Mouse (Mus musculus) hindbrain, embryonic 10.5 days (tissue): ENCODE measurements at regions not wholly inside any gene's neighbourhood (a gene's known extent, or its start where the extent isn't known, plus 50 kb on each side); places are given as distances from the start of the nearest gene placed in this dataset.
A peak's percentile ranks its signal among the peaks of the same experiment; 100 is the strongest.

Experiments
- DNase-seq: peaks from one replicate; pipeline ENCODE4 v3.0.0-alpha.2; 2017; ENCODE audit warnings: low spot score
- H3K27ac ChIP-seq: fragments of 300-500 bp; sonication (generic); 2 replicates; pipeline ENCODE4 v1.5.1; 2016; ENCODE audit warnings: mild to moderate bottlenecking, moderate library complexity
- H3K27me3 ChIP-seq: fragments of 300-500 bp; sonication (generic); 2 replicates; pipeline ENCODE4 v1.6.1; 2016; ENCODE audit warnings: mild to moderate bottlenecking; ENCODE audit not compliant: poor library complexity, insufficient read depth, severe bottlenecking
- H3K36me3 ChIP-seq: fragments of 300-500 bp; sonication (generic); 2 replicates; pipeline ENCODE4 v1.6.1; 2016; ENCODE audit warnings: mild to moderate bottlenecking, moderate library complexity
- H3K4me1 ChIP-seq: fragments of 300-500 bp; sonication (generic); replicated peaks from 2 replicates; pipeline ENCODE4 v1.6.1; 2016; ENCODE audit warnings: mild to moderate bottlenecking
- H3K4me3 ChIP-seq: fragments of 300-500 bp; sonication (generic); 2 replicates; pipeline ENCODE4 v1.5.1; 2016; ENCODE audit warnings: mild to moderate bottlenecking, moderate library complexity
- H3K9me3 ChIP-seq: fragments of 300-500 bp; sonication (generic); 2 replicates; pipeline ENCODE4 v1.6.1; 2016; ENCODE audit warnings: mild to moderate bottlenecking, moderate library complexity
- WGBS: fragments of 180-500 bp; shearing (Covaris S2); methylation state at CpG from one replicate; pipeline ENCODE4 v1.1.7; 2016; 5-methylcytosine and 5-hydroxymethylcytosine counted together

DNA sequence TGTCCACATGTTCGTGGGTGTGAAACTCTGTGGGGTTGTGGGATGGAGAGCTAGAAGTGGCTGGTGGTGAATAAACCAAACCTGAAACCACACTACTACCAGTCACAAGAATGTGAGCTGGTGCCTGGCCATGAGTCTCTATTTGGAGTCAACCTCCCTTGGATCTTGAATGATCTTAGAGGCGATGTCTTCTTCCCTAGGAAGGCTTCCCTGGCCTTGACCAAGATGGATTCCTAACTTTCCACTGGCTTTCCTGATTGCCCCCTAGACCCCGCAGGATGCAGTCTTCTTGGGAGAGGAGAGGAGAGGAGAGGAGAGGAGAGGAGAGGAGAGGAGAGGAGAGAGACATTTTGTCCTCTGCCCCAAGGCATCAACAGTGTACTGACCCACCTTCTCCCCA lies 106.9 kb upstream of the Cpm start:
- WGBS = 88% methylated on average over 3 of the region's 3 CpGs

DNA sequence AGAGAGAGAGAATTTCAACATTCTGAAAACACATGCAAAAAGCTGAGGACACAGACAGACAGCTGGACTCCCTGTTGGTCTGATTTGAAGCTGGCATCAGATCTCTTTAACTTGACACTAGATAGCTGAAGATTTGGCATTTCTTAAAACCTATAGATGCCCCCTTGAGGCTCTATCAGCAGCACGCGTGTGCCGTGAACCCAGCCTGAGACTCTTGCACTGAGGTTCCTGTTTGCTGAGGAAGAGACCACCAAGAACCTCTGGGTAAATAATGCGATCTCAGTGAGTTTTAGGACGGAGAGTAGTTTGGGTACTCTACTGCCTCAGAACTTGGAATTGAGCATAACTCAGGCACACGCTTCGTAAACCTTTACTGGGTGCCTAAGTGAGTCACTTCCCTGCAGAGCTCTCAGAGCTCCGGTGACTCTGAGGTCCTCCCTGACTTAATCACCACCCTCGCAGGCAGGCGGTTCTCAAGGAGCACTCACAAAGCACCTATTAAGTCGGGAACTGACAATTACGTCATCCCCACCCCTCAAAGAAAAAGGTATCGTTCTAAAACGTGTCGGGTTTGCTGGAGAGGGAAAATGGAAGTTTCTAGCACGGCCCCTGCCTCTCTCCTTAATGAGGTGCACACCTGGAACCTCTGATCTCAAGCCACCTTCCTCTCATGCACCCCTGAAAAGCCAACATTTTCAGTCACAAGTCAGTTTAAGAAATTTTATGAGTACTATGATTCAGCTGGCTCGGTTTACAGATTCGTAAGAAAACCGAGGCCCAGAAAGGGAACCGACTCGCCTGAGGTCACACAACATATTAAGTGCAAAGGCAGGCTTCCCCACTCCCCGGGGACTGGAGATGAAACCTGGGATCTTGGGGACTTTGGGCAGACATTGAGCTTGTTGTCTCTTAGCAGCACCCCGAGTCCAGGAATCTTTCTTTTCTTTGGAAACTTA lies 107.7 kb upstream of the Cpm start:
- 74% methylated on average over 23 of the region's 23 CpGs for WGBS
- Histone ChIP-seq H3K4me1 (peaks cover 34% of the 10 kb centered on the region), H3K4me3 (no peak overlapping the region), H3K36me3 (no peaks in the 10 kb centered on the region), H3K27ac (no peak overlapping the region), H3K27me3 (no peaks in the 10 kb centered on the region), H3K9me3 (no peaks in the 10 kb centered on the region)
- no peak for DNase-seq

More for the DNA sequence above, 106.9 kb upstream of the Cpm start:
- H3K9me3 ChIP-seq = no peaks in the 10 kb centered on the region
- H3K27ac ChIP-seq = no peak overlapping the region
- H3K36me3 ChIP-seq = no peaks in the 10 kb centered on the region
- no peak for DNase-seq
- no peak overlapping the region for H3K4me3 ChIP-seq
- no peaks in the 10 kb centered on the region for H3K27me3 ChIP-seq
- H3K4me1 ChIP-seq = peaks cover 30% of the 10 kb centered on the region

DNA sequence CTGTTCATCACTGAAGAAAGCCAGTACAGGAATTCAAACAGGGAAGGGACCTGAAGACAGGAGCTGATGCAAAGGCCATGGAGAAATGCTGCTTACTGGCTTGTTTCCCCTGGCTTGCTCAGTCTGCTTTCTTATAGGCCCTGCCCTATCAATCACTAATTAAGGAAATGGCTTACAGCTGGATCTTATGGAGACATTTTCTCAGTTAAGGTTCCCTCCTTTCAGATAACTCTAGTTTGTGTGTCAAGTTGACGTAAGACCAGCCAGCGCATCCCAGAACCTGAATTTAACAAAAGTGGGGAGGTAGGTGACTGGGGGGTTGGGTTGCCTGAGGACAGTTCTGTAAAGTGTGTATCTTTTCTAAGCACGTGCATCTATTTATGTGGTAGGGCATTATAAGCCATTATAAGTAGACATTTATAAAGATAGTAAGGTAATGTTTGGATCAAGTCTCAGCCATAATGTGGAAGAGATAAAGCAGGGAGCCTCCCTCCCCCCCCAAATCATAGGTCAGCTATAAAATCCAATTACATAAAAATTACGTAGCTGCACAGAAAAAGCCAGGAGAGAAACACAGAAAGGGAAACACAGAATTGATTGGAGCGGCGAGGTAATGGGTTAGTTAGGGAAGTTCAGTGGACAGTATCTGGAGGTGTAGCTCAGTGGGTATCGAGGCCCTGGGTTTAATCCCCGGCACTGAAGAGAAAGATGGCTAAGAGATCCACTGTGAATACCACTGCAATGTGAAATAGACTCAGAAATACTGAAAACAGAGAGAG lies 108.6 kb upstream of the Cpm start:
- no peaks in the 10 kb centered on the region for H3K36me3 ChIP-seq
- 95% methylated on average over 8 of the region's 8 CpGs for WGBS
- H3K27me3 ChIP-seq = no peaks in the 10 kb centered on the region
- peaks cover 34% of the 10 kb centered on the region for H3K4me1 ChIP-seq
- DNase-seq = no peak
- H3K9me3 ChIP-seq = no peaks in the 10 kb centered on the region
- no peak overlapping the region for H3K27ac ChIP-seq
- no peak overlapping the region for H3K4me3 ChIP-seq

DNA sequence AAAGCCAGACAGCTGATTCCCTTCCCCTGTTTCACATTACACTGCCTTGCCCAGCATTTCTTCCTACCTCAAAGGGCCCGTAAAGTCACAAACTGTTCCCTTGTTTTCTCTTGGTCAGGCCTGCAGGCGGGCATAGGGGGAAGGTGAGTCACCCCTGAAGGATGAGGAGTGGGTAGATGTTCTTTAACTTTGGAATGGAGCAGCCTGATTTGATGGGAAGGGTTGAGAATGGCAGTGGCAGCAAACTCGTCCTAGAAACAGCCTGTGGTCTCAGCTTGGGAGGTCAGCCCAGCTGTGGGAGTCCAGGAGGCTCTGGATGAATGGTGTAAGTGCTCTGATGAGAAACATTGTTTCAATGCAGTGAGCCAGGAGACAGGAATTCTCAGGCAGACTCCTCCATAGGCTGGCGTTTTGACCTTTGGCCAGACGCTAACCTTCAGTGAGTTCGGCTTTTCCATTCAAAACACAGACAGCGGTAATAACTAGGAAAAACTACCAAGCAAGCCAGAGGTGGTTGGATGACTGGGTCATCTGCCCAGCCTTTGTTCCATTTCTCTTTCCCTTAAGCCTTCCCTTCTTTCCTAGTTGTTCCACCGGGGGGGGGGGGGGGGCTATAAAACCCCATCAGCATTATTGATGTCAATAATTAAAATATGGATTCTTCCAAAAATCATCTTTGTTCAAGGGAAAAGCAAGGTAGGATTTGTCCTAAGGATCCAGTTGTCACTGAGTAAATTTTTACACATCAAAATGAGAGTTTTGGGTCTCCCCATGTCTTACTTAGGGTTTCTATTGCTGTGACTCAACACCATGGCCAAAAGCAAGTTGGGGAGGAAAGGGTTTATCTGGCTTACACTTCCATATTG lies 109.4 kb upstream of the Cpm start:
- peaks cover 34% of the 10 kb centered on the region for H3K4me1 ChIP-seq
- WGBS = 17% methylated on average over 8 of the region's 8 CpGs
- peak; percentile 23 for DNase-seq
- H3K36me3 ChIP-seq = no peaks in the 10 kb centered on the region
- no peaks in the 10 kb centered on the region for H3K9me3 ChIP-seq
- no peak overlapping the region for H3K4me3 ChIP-seq
- peak overlapping the region; percentile 2; the same call in 1 of the 2 replicates for H3K27ac ChIP-seq
- H3K27me3 ChIP-seq = no peaks in the 10 kb centered on the region

DNA sequence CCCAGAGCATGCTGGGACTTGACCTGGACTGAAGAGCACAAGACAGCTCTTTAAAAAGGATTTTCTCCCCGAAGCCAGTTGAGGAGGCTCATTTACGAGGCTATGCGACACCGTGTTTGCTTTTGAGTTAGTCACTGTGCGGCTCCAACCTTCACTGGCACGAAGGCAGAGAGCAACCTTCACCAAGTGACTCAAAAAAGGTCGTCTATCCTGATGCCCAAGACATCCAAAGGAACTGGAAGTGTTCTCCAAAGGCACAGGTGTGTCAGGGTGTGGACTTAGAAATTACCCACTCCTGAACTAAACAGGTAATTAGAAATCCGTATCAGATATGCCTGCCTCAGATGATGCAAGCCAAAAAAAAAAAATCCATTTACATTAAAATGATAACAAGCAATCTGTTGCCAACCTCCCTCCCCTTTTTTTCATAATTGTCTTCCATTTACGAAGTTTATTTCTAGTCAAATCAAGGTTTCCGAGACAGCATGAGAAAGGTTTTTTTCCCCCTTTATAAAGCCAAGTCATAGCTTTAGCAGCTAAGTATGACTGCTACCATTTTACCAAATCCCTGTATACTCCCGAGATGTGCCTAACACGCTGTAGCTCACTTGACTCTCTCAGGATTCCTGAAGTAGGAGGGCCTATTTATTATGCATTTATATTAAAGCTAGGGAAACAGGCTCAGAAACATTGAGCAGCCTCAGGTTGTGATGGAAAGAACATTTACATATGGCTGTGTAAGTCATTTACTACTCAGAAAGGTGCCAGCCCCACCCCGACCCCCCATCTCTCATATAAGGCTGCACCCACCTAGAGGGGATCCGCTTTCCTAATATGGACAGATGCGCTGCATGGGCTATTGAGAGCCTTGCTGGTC lies 110.3 kb upstream of the Cpm start:
- peak overlapping the region; percentile 2; the same call in 1 of the 2 replicates for H3K27ac ChIP-seq
- peaks cover 34% of the 10 kb centered on the region for H3K4me1 ChIP-seq
- no peak for DNase-seq
- WGBS = 61% methylated on average over 15 of the region's 15 CpGs
- no peaks in the 10 kb centered on the region for H3K36me3 ChIP-seq
- 0 out of 2 replicates have a peak, but pooled peaks cover 3% of the 10 kb centered on the region for H3K9me3 ChIP-seq
- H3K27me3 ChIP-seq = no peaks in the 10 kb centered on the region
- H3K4me3 ChIP-seq = no peak overlapping the region

DNA sequence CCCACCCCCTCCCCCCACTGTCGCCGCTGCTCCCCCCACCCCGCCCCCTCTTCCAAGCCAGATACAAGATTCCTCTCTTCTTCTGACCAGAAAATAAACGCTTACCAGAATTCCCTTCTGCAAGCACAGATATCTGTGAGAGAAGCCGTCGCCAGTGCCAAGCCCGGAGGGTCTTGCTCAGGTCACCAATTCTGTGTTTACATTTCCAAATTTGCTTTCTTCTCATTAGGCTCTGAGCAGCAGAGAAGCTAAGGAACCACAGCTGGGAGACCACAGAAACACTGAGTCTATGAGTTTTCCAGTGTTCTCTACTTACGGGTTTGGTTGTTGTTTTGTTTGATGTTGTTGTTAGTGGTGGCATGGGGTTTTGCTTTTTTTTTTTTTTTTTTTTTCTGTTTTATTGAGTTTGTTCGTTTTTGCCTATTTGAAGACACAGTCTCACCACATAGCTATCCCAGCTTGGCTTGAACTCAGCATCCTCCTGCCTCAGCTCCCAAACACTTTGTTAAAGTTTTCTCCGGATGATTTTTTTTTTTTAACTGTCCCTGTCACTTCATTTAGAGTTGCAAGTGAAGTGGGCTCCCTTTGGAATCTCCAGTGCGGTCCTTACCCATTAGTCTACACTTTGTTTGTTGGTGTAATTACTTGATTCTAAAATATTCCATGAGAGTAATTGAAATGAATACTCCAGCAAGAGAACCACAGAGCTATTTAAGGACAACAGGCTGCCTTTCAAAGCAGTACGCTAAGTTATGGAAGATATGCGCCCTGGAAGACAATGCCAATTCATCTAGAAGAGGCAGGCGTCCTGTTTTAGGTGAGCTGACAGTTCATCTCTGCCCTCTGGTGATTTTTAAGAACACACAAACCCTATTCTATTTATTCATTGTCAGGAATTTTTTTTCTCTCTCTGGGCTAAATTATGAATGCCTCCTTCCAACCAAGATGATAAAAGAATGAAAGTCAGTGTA lies 111.2 kb upstream of the Cpm start:
- DNase-seq = no peak
- WGBS = 55% methylated on average over 14 of the region's 14 CpGs
- Histone ChIP-seq H3K27me3 (no peaks in the 10 kb centered on the region), H3K4me1 (peaks cover 34% of the 10 kb centered on the region), H3K4me3 (no peak overlapping the region), H3K27ac (peak overlapping the region; percentile 50; the same call in 1 of the 2 replicates), H3K9me3 (0 out of 2 replicates have a peak, but pooled peaks cover 3% of the 10 kb centered on the region), H3K36me3 (no peaks in the 10 kb centered on the region)

DNA sequence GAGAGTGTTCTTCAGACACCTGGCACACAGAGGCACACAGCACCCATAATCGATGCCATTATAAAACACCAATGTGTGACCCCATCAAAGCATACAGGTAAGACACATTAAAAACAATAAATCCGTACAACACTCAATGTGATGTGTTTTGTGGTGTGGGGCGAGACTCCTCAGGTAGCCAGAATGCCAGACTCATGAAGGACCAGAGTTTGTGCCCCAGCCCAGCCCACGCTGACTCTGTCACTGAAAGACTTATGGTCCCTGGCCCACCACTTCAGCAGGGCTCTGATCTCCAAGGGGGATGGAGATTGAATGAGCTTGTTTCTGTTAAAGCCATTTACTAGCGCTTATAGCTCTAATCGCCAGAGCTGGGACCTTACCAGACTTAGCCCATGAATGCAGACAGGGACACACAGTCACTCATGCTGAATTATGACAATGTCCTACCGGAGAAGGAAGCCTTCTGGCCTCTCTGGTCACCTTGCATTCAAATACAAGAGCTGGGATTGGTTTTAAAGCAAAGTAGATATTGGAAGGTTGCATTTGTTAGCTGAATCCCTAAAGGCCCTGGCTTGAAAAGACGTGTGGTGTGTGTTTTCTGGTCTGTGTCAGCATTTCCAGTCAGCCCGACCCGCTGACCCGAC lies 112.1 kb upstream of the Cpm start:
- H3K27ac ChIP-seq = peak overlapping the region; percentile 50; the same call in 1 of the 2 replicates

DNA sequence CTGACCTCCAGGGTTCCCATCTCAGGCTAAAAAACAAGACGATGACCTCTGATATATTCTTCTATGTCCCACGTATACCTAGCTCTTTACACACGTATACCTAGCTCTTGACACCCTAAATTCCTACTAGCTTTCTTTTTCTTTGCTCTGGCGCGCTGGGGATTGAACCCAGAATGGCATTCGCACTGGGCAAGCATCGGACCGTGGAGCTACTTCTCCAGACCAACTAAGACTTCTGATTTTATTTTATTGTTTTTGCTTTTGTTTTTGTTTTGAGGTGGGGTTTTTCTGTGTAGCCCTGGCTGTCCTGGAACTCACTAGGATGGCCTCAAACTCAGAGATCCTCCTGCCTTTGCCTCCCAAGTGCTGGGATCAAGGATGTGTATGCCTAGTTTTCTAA lies 112.8 kb upstream of the Cpm start:
- no peaks in the 10 kb centered on the region for H3K27me3 ChIP-seq
- peaks cover 34% of the 10 kb centered on the region for H3K4me1 ChIP-seq
- no peak overlapping the region for H3K4me3 ChIP-seq
- no peaks in the 10 kb centered on the region for H3K36me3 ChIP-seq
- H3K9me3 ChIP-seq = 0 out of 2 replicates have a peak, but pooled peaks cover 3% of the 10 kb centered on the region
- DNase-seq = no peak
- 89% methylated on average over 8 of the region's 8 CpGs for WGBS
- H3K27ac ChIP-seq = no peak overlapping the region

More for the DNA sequence above, 112.1 kb upstream of the Cpm start:
- DNase-seq = peak; percentile 17
- peaks cover 34% of the 10 kb centered on the region for H3K4me1 ChIP-seq
- H3K27me3 ChIP-seq = no peaks in the 10 kb centered on the region
- 0 out of 2 replicates have a peak, but pooled peaks cover 3% of the 10 kb centered on the region for H3K9me3 ChIP-seq
- H3K4me3 ChIP-seq = no peak overlapping the region
- H3K36me3 ChIP-seq = no peaks in the 10 kb centered on the region
- WGBS = 55% methylated on average over 11 of the region's 11 CpGs

DNA sequence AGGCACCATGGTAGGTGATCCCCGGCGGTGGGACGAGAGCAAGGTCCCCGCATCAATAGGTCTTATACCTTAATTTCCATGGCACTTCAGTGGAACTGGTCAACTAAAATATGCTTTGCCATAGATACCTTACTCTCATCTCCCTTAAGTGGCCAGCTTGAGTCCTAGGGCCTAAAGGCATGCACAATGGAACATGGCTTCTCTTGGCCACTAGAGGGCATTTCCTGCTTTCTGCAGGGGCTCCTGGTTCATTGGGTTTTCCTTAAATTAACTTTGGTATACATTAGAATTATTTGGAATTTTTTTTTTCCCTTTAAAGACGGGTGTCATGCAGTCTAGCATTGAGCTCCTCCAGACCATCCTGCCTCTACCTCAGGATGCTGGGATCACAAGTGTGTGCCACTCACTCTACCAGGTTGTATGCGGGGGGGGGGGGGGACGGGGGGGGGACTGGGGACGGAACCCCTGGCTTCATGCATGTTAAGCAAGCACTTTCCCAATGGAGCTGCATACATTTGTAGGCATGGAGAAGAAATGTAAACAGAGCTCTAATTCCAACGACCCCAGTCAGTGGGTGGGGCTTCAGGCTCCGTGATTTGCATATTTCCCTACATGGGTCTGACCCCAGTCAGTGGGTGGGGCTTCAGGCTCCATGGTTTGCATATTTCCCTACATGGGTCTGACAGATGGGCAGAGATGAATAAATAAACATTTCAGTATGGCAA lies 113.4 kb upstream of the Cpm start:
- peaks cover 34% of the 10 kb centered on the region for H3K4me1 ChIP-seq
- 62% methylated on average over 10 of the region's 10 CpGs for WGBS
- DNase-seq = peak; percentile 21

DNA sequence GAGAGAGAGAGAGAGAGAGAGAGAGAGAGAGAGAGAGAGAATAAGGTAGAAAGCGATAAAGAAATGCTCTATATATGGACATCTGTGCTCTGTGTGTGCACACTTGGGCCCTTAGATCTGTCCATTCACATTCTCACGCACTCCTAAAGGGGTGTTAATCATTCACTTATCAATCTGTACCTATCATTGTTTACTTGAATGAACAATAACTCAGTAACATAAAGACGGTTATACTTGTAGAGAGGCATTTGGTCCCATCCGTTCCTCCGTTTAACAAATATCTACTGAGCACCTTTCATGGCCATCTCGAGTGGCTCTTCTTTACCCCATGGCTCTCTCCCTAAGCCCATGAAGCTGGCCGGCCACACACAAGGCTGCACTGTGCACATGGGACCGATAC lies 114.3 kb upstream of the Cpm start:
- Histone ChIP-seq H3K27ac (no peak overlapping the region), H3K27me3 (no peaks in the 10 kb centered on the region), H3K4me3 (no peak overlapping the region), H3K36me3 (no peaks in the 10 kb centered on the region), H3K9me3 (0 out of 2 replicates have a peak, but pooled peaks cover 3% of the 10 kb centered on the region), H3K4me1 (peaks cover 28% of the 10 kb centered on the region)
- DNase-seq = no peak
- WGBS = 93% methylated on average over 8 of the region's 8 CpGs

More for the DNA sequence above, 113.4 kb upstream of the Cpm start:
- no peaks in the 10 kb centered on the region for H3K36me3 ChIP-seq
- no peaks in the 10 kb centered on the region for H3K27me3 ChIP-seq
- no peak overlapping the region for H3K27ac ChIP-seq
- H3K9me3 ChIP-seq = 0 out of 2 replicates have a peak, but pooled peaks cover 3% of the 10 kb centered on the region
- H3K4me3 ChIP-seq = no peak overlapping the region
